Mouse (Mus musculus): ENCODE measurements around the gene Tctex1d2. TPM values are rescaled to one million over a fixed set of nuclear protein-coding genes. Genes with fewer than 3 reads are reported as not detected.
A peak's percentile ranks its signal among the peaks of the same experiment; 100 is the strongest.

The Tctex1d2 gene
- polyA plus RNA-seq, 1 experiment from 2014 or later = 39.0 TPM

DNA sequence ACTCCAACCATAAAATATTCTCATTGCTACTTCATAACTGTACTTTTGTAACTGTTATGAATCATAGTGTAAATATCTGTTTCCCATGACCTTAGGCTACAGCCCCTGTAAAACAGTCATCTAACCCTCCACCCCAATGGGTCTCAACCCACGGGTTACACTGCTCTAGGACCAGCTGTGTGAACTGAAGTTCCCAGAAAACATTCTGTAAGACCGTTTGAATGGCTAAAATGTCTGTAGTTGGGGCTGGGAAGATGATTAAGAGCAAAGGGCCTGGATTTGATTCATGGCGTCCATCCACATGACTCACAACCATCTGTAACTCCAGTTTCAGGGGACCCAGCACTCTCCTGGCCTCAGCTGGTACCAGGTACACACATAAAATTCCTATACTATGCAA lies 21.3 kb upstream of the Tctex1d2 start:
- no peaks in the 10 kb centered on the region for H3K27me3 ChIP-seq
- no peak overlapping the region for H3K4me3 ChIP-seq (replicated peaks)
- H3K27ac ChIP-seq (replicated peaks) = no peak overlapping the region
- H3K9me3 ChIP-seq (replicated peaks) = no peaks in the 10 kb centered on the region
- H3K4me2 ChIP-seq (replicated peaks) = no peak overlapping the region
- H3K9ac ChIP-seq = no peak overlapping the region
- no peak for ATAC-seq (ENCODE audit: insufficient number of reproducible peaks, low FRiP score, low TSS enrichment, low read depth)
- WGBS = 62% methylated on average over 3 of the region's 3 CpGs
- peaks cover 5% of the 10 kb centered on the region; the same call in 1 of the 2 replicates for H3K36me3 ChIP-seq
- H3K4me1 ChIP-seq = peaks cover 8% of the 10 kb centered on the region; the same call in 1 of the 2 replicates

DNA sequence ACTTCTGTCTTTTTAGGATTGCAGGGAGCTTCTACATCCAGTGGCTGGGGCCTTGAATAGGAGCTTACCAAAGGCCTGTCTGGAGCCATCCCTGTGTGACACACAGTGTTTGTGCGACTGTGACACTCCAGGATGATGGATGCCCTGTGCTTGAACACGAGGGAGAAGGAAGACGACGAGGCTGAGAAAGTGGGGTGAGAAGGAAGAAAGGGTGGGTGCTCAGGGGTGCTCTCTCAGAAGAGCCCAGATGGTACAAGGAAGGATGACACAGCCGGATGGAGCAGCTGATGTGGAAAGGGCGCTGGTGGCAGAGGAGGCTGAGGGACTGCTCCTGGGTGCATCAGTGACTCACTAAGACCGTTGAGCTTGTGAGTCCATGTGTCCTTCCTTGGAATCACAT lies 19.2 kb upstream of the Tctex1d2 start, which contains the start of gene Tm4sf19:
Gene Tm4sf19 (plus strand): TSS at position 240 of the 400 bp plus-strand sequence.
- WGBS = 84% methylated on average over 7 of the region's 7 CpGs

DNA sequence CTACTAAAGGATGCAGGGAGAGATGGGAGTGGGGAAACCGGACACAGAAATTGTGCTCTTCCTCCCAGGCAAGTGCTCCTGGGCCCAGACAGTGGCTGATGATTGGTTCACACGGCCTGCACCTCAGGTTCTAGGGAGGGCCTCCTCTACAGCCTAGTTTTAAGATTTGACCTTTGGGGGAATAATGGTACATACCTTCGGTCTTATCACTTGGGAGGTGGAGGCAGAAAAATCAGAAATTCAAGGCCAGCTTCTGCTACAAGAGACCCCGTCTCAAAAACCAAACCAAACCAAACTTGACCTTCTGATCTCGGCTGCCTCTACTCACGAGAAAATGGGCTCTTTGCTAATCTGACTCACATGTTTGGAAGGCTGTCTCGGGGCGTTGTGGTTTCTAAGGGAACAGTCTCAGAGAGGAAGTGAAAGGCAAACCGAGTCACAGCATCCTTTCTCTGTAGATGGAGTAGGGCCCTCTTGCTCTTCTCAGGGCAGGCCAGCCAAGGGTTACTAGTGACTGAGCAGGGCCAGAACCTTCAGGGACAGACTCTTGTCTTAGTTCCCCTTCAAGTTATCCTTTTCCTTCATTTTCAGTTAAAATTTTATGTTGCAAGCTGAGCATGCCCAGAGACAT lies 18.1 kb upstream of the Tctex1d2 start:
- Histone ChIP-seq H3K4me1 (peaks cover 1% of the 10 kb centered on the region; the same call in 1 of the 2 replicates), H3K4me2 (replicated peaks) (no peak overlapping the region), H3K9ac (no peak overlapping the region), H3K4me3 (replicated peaks) (no peak overlapping the region), H3K36me3 (no peaks in the 10 kb centered on the region), H3K9me3 (replicated peaks) (no peaks in the 10 kb centered on the region), H3K27me3 (no peaks in the 10 kb centered on the region), H3K27ac (replicated peaks) (no peak overlapping the region)
- ATAC-seq (ENCODE audit: insufficient number of reproducible peaks, low FRiP score, low TSS enrichment, low read depth) = no peak
- 62% methylated on average over 9 of the region's 9 CpGs for WGBS

More for the DNA sequence above, 19.2 kb upstream of the Tctex1d2 start, which contains the start of gene Tm4sf19:
- no peak within 1 kb of the TSS for H3K9ac ChIP-seq
- no peak within 1 kb of the TSS for H3K4me3 ChIP-seq (replicated peaks)
- H3K4me2 ChIP-seq (replicated peaks) = no peak within 1 kb of the TSS
- H3K4me1 ChIP-seq = peaks cover 8% of the 10 kb centered on the region; the same call in 1 of the 2 replicates
- no peak within 1 kb of the TSS for H3K27ac ChIP-seq (replicated peaks)
- no peaks in the 10 kb centered on the region for H3K27me3 ChIP-seq
- no peak for ATAC-seq (ENCODE audit: insufficient number of reproducible peaks, low FRiP score, low TSS enrichment, low read depth)
- no peaks in the 10 kb centered on the region for H3K36me3 ChIP-seq
- H3K9me3 ChIP-seq (replicated peaks) = no peaks in the 10 kb centered on the region

DNA sequence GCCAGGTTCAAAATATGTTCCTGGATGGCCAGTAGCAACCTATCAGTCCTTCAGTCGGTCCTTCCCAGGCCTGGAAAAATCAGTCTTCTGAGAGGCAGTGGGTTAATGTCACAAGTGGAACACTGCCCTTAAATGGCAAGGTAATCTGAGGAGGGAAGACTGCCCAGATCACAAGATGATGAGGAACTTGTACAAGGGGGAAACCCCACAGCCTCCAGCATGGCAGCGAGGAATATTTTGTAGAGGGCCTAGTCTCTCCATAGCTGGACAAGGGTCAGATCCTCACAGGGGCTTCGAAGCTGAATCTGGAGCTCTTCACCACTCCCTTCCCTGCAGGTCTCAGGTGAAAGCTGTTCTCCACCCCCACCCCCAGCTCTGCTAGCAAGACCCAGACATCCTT lies 16.7 kb upstream of the Tctex1d2 start:
- H3K4me3 ChIP-seq (replicated peaks) = no peak overlapping the region
- H3K36me3 ChIP-seq = no peaks in the 10 kb centered on the region
- no peaks in the 10 kb centered on the region for H3K9me3 ChIP-seq (replicated peaks)
- no peak overlapping the region for H3K4me2 ChIP-seq (replicated peaks)
- no peak overlapping the region for H3K9ac ChIP-seq
- no peaks in the 10 kb centered on the region for H3K4me1 ChIP-seq
- 79% methylated on average over 3 of the region's 3 CpGs for WGBS
- no peaks in the 10 kb centered on the region for H3K27me3 ChIP-seq
- ATAC-seq (ENCODE audit: insufficient number of reproducible peaks, low FRiP score, low TSS enrichment, low read depth) = no peak
- H3K27ac ChIP-seq (replicated peaks) = no peak overlapping the region

DNA sequence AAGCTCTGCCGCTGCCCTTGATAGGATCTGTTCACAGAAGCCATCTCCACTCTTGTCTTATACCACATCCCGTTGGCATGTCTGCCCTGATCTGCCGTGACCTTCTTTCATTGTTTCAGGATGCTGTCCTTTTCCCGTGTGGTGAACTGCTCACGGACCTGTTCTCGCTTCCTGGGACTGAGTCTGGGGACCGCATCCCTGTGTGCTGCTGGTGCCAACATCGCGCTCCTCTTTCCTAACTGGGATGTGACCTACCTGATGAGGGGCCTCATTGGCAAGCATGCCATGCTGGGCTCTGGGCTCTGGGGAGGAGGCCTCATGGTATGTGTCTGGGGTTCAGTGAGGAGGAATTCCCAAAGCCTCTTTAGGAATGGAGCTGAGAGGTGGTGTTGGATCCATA lies 13.8 kb upstream of the Tctex1d2 start:
- WGBS = 91% methylated on average over 9 of the region's 9 CpGs
- no peaks in the 10 kb centered on the region for H3K27me3 ChIP-seq
- H3K9me3 ChIP-seq (replicated peaks) = no peaks in the 10 kb centered on the region
- H3K27ac ChIP-seq (replicated peaks) = no peak overlapping the region
- no peak overlapping the region for H3K4me3 ChIP-seq (replicated peaks)
- no peak overlapping the region for H3K9ac ChIP-seq
- no peaks in the 10 kb centered on the region for H3K36me3 ChIP-seq
- H3K4me1 ChIP-seq = no peaks in the 10 kb centered on the region
- no peak for ATAC-seq (ENCODE audit: insufficient number of reproducible peaks, low FRiP score, low TSS enrichment, low read depth)
- no peak overlapping the region for H3K4me2 ChIP-seq (replicated peaks)

DNA sequence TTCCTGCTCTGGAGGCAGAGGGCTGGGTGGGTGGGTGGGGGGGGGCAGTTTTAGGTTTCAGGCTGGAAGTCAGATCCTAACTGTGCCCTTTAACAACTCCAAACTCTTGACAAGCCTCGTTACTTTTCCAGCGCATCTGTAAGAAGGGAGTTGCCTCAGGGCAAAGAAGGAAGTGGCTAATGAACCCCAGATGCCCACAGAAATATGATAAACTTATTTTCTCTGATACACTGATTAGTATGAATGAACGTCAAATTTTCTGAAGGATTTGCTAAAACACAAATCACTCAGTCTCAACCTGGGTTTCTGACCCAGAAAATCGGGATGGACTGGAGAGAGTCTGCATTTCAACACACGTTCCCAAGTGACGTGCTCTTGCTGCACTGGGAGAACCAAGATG lies 12.8 kb upstream of the Tctex1d2 start:
- Histone ChIP-seq H3K27me3 (no peaks in the 10 kb centered on the region), H3K36me3 (no peaks in the 10 kb centered on the region), H3K4me1 (no peaks in the 10 kb centered on the region), H3K4me3 (replicated peaks) (no peak overlapping the region), H3K4me2 (replicated peaks) (no peak overlapping the region), H3K9ac (no peak overlapping the region), H3K9me3 (replicated peaks) (no peaks in the 10 kb centered on the region), H3K27ac (replicated peaks) (no peak overlapping the region)
- WGBS = 25% methylated on average over 6 of the region's 6 CpGs
- ATAC-seq (ENCODE audit: insufficient number of reproducible peaks, low FRiP score, low TSS enrichment, low read depth) = no peak

DNA sequence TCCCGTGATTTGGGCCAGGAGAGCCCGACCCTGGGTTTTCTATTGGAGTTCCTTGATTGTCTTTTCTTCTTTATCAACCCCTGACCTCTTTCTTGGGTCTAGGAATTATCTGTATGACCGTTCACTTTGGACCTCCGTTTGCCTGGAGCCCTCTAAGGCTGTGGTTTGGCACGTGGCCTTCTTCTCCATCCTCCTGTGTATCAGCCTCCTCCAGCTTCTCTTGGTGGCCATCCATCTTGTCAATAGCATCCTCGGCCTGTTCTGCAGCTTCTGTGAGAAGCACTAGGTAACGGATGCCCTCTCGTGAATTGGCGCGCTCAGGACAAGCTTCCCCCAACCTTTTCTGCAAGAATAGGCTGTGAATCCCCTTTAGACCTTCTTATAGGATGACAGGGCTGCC lies 11.8 kb upstream of the Tctex1d2 start:
- Histone ChIP-seq H3K36me3 (no peaks in the 10 kb centered on the region), H3K9me3 (replicated peaks) (no peaks in the 10 kb centered on the region), H3K27ac (replicated peaks) (no peak overlapping the region), H3K4me3 (replicated peaks) (no peak overlapping the region), H3K4me1 (no peaks in the 10 kb centered on the region), H3K9ac (no peak overlapping the region), H3K4me2 (replicated peaks) (no peak overlapping the region), H3K27me3 (no peaks in the 10 kb centered on the region)
- no peak for ATAC-seq (ENCODE audit: insufficient number of reproducible peaks, low FRiP score, low TSS enrichment, low read depth)
- 80% methylated on average over 10 of the region's 10 CpGs for WGBS

DNA sequence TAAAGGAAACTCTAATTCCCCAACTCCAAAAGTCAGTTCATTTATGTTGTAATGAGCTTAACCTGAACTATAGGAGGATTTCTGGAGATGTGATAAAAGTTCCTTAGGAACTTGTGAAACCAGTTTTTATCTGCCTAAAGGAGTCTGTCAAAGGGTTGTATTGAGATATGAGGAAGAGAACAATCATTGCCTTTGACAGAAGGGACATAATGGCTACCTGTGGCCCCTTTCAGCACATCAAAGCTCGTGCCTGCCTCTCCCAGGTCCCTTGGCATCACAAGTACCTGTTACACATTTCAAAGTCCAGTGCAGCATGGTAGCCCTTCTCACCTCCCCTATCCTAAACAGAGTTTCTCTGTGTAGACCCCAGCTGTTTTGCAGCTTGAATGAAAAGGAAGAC lies 2.0 kb upstream of the Tctex1d2 start:
- WGBS = 46% methylated on average over 1 of the region's 1 CpGs
- H3K27ac ChIP-seq (replicated peaks) = no peak overlapping the region
- H3K4me3 ChIP-seq (replicated peaks) = no peak overlapping the region
- H3K27me3 ChIP-seq = no peaks in the 10 kb centered on the region
- no peak overlapping the region for H3K4me2 ChIP-seq (replicated peaks)
- ATAC-seq (ENCODE audit: insufficient number of reproducible peaks, low FRiP score, low TSS enrichment, low read depth) = no peak
- no peaks in the 10 kb centered on the region for H3K9me3 ChIP-seq (replicated peaks)
- peaks cover 13% of the 10 kb centered on the region; the same call in 1 of the 2 replicates for H3K4me1 ChIP-seq
- H3K9ac ChIP-seq = no peak overlapping the region
- no peaks in the 10 kb centered on the region for H3K36me3 ChIP-seq

DNA sequence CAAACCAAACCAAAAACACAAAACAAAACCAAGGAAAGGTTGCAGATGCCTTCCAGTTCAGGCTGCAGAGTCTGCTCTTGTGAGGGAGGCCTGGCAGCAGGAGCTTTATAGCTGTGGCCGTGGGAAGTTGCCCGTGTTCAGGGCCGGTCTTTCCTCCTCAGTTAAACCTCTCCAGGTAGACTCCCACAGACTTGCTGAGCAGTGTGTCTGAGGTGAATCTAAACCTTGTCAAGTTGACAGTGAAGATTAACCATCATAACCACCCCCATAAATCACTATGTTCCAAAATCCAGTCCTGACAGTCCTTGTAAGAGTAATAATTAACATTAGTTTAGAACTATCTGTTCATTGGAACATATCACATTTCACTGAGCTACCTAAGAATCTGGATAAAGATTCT lies 8.0 kb downstream of the Tctex1d2 start:
- no peak overlapping the region for H3K27ac ChIP-seq (replicated peaks)
- 77% methylated on average over 3 of the region's 3 CpGs for WGBS
- no peak overlapping the region for H3K4me2 ChIP-seq (replicated peaks)
- no peaks in the 10 kb centered on the region for H3K9me3 ChIP-seq (replicated peaks)
- H3K36me3 ChIP-seq = no peaks in the 10 kb centered on the region
- H3K9ac ChIP-seq = no peak overlapping the region
- no peaks in the 10 kb centered on the region for H3K27me3 ChIP-seq
- no peak overlapping the region for H3K4me3 ChIP-seq (replicated peaks)
- no peak for ATAC-seq (ENCODE audit: insufficient number of reproducible peaks, low FRiP score, low TSS enrichment, low read depth)
- H3K4me1 ChIP-seq = peaks cover 14% of the 10 kb centered on the region

DNA sequence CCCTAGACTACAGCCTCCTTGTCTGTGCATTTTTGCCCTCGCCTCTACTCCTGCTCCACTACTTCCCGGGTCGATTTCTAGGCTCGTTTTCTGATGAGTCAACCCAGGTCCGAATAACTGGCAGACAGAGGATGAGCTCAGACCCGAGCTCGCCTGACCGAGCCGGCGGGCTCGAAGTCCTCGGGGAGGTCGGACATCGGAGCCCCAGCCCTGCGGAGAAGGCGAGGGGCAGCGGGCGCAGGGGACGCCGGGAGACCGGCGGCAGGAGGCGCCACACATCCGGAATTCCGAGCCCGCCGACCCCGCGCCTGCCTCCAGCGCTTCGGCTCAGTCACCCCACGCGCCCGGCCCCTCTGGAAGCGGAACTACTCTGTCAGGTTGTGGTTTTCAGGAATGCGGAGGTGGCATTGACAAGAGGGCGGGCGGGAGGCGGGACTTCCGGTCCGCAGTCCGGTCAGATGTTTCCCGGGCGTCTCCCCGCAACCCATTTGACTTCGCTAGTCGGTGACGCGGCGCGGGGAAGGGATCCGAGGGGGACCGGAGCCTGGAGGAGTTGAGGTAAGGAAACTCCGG lies 11.1 kb downstream of the Tctex1d2 start, which contains the start of gene Pcyt1a:
Gene Pcyt1a (plus strand): TSS at position 448 of the 573 bp plus-strand sequence.
- H3K4me2 ChIP-seq (replicated peaks) = peak within 1 kb of the TSS; percentile 80
- H3K36me3 ChIP-seq = no peaks in the 10 kb centered on the region
- no peaks in the 10 kb centered on the region for H3K27me3 ChIP-seq
- peak; percentile 96 for ATAC-seq (ENCODE audit: insufficient number of reproducible peaks, low FRiP score, low TSS enrichment, low read depth)
- peak within 1 kb of the TSS; percentile 84 for H3K4me3 ChIP-seq (replicated peaks)
- WGBS = under 1% methylated on average over 54 of the region's 54 CpGs
- H3K9me3 ChIP-seq (replicated peaks) = no peaks in the 10 kb centered on the region
- peaks cover 14% of the 10 kb centered on the region for H3K4me1 ChIP-seq
- H3K9ac ChIP-seq = peak within 1 kb of the TSS; percentile 73
- H3K27ac ChIP-seq (replicated peaks) = peak within 1 kb of the TSS; percentile 87

DNA sequence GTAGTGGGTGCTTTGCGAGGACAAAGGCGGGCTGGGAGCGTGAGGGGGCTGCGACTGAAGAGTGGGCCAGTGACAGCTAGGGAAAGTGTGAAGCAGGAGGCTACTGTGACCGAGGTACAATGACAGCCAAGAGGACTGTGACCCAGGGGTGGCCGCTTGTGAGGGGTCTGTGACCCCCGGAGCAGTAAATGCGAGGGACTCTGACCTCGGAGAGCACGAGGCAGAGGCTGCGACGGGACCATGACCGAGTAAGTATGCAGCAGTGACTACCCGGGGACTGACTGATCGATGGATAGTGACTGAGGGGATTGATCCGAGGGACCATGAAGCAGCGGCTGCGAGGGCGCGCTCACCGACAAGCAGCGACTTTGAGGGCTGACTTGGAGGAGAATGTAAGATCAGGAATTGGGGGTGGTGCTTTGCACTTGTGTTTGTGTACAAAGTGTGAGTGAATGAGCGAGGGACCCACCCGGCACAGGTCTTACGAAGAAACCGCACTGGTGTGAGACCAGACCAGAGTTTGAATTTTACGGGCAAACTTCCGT lies 11.6 kb downstream of the Tctex1d2 start:
- Histone ChIP-seq H3K9me3 (replicated peaks) (no peaks in the 10 kb centered on the region), H3K4me2 (replicated peaks) (peak overlapping the region; percentile 80), H3K36me3 (no peaks in the 10 kb centered on the region), H3K4me3 (replicated peaks) (peak overlapping the region; percentile 84), H3K4me1 (peaks cover 14% of the 10 kb centered on the region), H3K9ac (peak overlapping the region; percentile 73), H3K27me3 (no peaks in the 10 kb centered on the region), H3K27ac (replicated peaks) (peak overlapping the region; percentile 87)
- under 1% methylated on average over 28 of the region's 28 CpGs for WGBS
- 0 out of 2 replicates have a peak, but pooled peaks have one; percentile 9 for ATAC-seq (ENCODE audit: insufficient number of reproducible peaks, low FRiP score, low TSS enrichment, low read depth)
